Mouse (Mus musculus): ENCODE results near the gene Mcat. TPM values are rescaled to one million over a fixed set of nuclear protein-coding genes. Genes with fewer than 3 reads are reported as not detected.

Mcat gene
- polyA plus RNA-seq, 1 experiment from 2014 or later = 33.4 TPM

DNA sequence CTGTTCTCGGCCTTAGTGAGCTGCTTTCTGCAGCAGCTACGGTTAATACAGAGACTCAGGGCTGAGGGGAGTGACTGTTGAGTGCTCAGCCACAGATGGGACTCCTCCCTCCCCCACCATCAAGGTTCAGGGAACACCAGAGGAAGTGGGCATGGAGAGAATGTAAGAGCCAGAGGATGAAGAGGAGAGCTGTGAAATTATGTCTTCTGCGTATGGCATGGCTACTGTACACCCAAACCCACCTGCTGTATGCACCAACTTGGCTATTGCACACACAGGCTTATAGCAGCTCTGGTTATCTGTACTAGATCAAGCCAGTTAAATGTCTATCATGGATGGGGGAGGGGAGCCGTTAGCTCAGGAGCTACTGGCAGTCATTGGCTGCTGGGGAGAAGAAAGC lies 37.6 kb upstream of the Mcat start:
- no peak overlapping the region for H3K27ac ChIP-seq (replicated peaks in 1 of 2; ENCODE audit: control insufficient read depth in 1 of 2, insufficient read depth in 1 of 2, low read depth in 2 of 2, low read length in 2 of 2)
- H3K36me3 ChIP-seq (ENCODE audit: control insufficient read depth, insufficient read depth, low read length) = no peaks in the 10 kb centered on the region
- H3K4me1 ChIP-seq (ENCODE audit: control insufficient read depth in 2 of 2, insufficient read depth in 2 of 2, low read length in 2 of 2) = peaks cover 2 to 3% of the 10 kb centered on the region in 2 experiments; a peak in 1 of 4 replicates
- no peaks in the 10 kb centered on the region for H3K27me3 ChIP-seq (ENCODE audit: control insufficient read depth, insufficient read depth, low read length)
- no peak overlapping the region for H3K4me2 ChIP-seq (ENCODE audit: low read length)
- WGBS = 66% methylated on average over 4 of the region's 4 CpGs
- ATAC-seq (ENCODE audit: insufficient number of reproducible peaks, insufficient read depth, low FRiP score, low read depth) = no peak
- no peak overlapping the region for H3K9ac ChIP-seq (ENCODE audit: low read length)
- no peaks in the 10 kb centered on the region for H3K9me3 ChIP-seq (ENCODE audit: control insufficient read depth, low read length)
- H3K4me3 ChIP-seq (ENCODE audit: control insufficient read depth in 1 of 2, insufficient read depth in 1 of 2, low read depth in 1 of 2, low read length in 2 of 2) = no peak overlapping the region

DNA sequence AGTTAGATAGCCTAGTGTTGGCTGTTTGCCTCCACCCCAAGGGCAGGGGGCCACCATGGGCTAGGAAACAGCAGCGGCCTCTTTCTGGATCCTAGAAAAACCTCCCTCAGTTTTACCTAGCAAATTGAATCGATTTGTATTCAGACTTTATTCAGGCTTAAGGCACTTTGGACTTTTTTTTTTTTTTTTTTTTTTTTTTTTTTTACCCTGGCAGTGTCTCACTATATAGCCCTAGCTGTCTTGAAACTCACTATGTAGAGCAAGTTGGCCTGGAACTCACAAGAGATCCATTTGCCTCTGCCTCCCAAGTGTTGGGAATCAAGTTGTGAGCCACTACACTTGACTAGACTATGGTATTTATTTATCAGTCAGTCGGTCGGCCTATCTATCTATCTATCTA lies 33.2 kb upstream of the Mcat start:
- Histone ChIP-seq H3K9me3 (ENCODE audit: control insufficient read depth, low read length) (no peaks in the 10 kb centered on the region), H3K27ac (replicated peaks in 1 of 2; ENCODE audit: control insufficient read depth in 1 of 2, insufficient read depth in 1 of 2, low read depth in 2 of 2, low read length in 2 of 2) (no peak overlapping the region), H3K9ac (ENCODE audit: low read length) (no peak overlapping the region), H3K36me3 (ENCODE audit: control insufficient read depth, insufficient read depth, low read length) (no peaks in the 10 kb centered on the region), H3K4me3 (ENCODE audit: control insufficient read depth in 1 of 2, insufficient read depth in 1 of 2, low read depth in 1 of 2, low read length in 2 of 2) (no peak overlapping the region), H3K27me3 (ENCODE audit: control insufficient read depth, insufficient read depth, low read length) (no peaks in the 10 kb centered on the region), H3K4me1 (ENCODE audit: control insufficient read depth in 2 of 2, insufficient read depth in 2 of 2, low read length in 2 of 2) (peaks cover 18 to 21% of the 10 kb centered on the region in 2 experiments), H3K4me2 (ENCODE audit: low read length) (no peak overlapping the region)
- 78% methylated on average over 4 of the region's 4 CpGs for WGBS
- ATAC-seq (ENCODE audit: insufficient number of reproducible peaks, insufficient read depth, low FRiP score, low read depth) = no peak

DNA sequence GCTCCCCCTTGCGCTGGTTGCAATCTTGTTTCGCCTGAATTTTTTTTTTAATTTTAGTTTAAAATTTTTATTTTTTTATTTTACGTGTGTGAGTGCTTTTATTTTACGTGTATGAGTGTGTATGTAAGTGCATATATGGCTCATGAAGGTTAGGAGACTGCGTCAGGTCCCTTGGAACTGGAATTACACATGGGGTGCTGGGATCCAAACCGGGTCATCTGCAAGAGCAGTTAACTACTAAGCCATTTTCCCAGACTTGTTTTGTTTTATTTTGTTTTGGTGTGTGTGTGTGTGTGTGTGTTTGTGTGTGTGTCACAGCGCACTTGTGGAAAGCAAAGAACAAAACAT lies 31.8 kb upstream of the Mcat start:
- peaks cover 18 to 21% of the 10 kb centered on the region in 2 experiments for H3K4me1 ChIP-seq (ENCODE audit: control insufficient read depth in 2 of 2, insufficient read depth in 2 of 2, low read length in 2 of 2)
- H3K27ac ChIP-seq (replicated peaks in 1 of 2; ENCODE audit: control insufficient read depth in 1 of 2, insufficient read depth in 1 of 2, low read depth in 2 of 2, low read length in 2 of 2) = 0 out of 4 replicates have a peak overlapping the region, but pooled peaks of 1 of the 2 experiments have one; percentile 21
- ATAC-seq (ENCODE audit: insufficient number of reproducible peaks, insufficient read depth, low FRiP score, low read depth) = no peak
- peak overlapping the region; percentile 80 for H3K9ac ChIP-seq (ENCODE audit: low read length)
- H3K4me3 ChIP-seq (ENCODE audit: control insufficient read depth in 1 of 2, insufficient read depth in 1 of 2, low read depth in 1 of 2, low read length in 2 of 2) = peak overlapping the region; percentile 76 to 83
- H3K4me2 ChIP-seq (ENCODE audit: low read length) = peak overlapping the region; percentile 88
- no peaks in the 10 kb centered on the region for H3K9me3 ChIP-seq (ENCODE audit: control insufficient read depth, low read length)
- WGBS = 36% methylated on average over 7 of the region's 7 CpGs
- H3K36me3 ChIP-seq (ENCODE audit: control insufficient read depth, insufficient read depth, low read length) = no peaks in the 10 kb centered on the region
- no peaks in the 10 kb centered on the region for H3K27me3 ChIP-seq (ENCODE audit: control insufficient read depth, insufficient read depth, low read length)

DNA sequence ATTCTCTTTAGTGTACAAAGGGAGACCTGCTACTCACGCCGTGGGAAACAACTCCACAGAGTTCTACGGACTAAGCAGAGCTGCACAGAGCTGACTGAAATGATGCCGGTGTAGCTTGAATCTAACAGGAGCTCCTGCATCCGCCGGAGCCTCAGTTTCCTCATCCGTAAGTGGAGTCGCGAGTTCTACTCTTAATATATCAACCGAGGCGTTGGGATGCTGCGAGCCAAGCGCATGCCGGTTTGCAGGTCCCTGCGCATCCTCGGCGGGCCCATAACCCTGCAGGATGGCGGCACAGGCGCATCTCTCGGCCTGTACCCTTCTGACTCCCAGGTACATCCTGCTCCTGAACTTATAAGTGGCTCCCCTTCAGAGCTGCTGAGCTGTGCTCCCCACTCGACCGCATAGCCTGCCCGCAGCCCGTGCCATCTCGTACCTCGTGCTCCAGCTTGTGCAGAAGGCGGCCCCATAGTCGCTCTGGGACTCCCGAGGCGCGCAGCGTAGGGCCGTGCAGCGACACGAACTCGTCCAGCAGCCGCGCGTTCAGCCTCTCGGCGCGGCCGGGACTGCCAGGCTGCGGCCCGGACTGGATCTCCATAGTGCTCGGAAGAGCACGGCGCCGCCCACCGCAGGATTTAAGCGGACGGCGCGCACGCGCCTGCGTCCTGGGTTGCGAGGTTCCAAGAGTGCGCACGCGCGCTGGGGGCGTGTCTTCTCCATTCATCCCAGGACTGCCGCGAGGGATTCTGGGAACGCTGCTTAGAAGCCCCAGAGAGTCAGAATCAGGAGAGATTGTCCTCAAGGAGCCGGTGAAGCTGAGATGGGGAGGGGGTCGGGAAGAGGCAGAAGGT lies 31.2 kb upstream of the Mcat start, which contains the start of gene Ttll12:
Gene Ttll12 (minus strand): TSS at position 645 of the 851 bp plus-strand sequence.
- under 1% methylated on average over 68 of the region's 68 CpGs for WGBS
- H3K4me1 ChIP-seq (ENCODE audit: control insufficient read depth in 2 of 2, insufficient read depth in 2 of 2, low read length in 2 of 2) = peaks cover 18 to 21% of the 10 kb centered on the region in 2 experiments
- no peaks in the 10 kb centered on the region for H3K36me3 ChIP-seq (ENCODE audit: control insufficient read depth, insufficient read depth, low read length)
- 0 out of 4 replicates have a peak within 1 kb of the TSS, but pooled peaks of 1 of the 2 experiments have one; percentile 21 for H3K27ac ChIP-seq (replicated peaks in 1 of 2; ENCODE audit: control insufficient read depth in 1 of 2, insufficient read depth in 1 of 2, low read depth in 2 of 2, low read length in 2 of 2)
- peak within 1 kb of the TSS; percentile 88 for H3K4me2 ChIP-seq (ENCODE audit: low read length)
- H3K9ac ChIP-seq (ENCODE audit: low read length) = peak within 1 kb of the TSS; percentile 80
- H3K27me3 ChIP-seq (ENCODE audit: control insufficient read depth, insufficient read depth, low read length) = no peaks in the 10 kb centered on the region
- H3K9me3 ChIP-seq (ENCODE audit: control insufficient read depth, low read length) = no peaks in the 10 kb centered on the region
- ATAC-seq (ENCODE audit: insufficient number of reproducible peaks, insufficient read depth, low FRiP score, low read depth) = peak; percentile 87
- H3K4me3 ChIP-seq (ENCODE audit: control insufficient read depth in 1 of 2, insufficient read depth in 1 of 2, low read depth in 1 of 2, low read length in 2 of 2) = peak within 1 kb of the TSS; percentile 76 to 83

DNA sequence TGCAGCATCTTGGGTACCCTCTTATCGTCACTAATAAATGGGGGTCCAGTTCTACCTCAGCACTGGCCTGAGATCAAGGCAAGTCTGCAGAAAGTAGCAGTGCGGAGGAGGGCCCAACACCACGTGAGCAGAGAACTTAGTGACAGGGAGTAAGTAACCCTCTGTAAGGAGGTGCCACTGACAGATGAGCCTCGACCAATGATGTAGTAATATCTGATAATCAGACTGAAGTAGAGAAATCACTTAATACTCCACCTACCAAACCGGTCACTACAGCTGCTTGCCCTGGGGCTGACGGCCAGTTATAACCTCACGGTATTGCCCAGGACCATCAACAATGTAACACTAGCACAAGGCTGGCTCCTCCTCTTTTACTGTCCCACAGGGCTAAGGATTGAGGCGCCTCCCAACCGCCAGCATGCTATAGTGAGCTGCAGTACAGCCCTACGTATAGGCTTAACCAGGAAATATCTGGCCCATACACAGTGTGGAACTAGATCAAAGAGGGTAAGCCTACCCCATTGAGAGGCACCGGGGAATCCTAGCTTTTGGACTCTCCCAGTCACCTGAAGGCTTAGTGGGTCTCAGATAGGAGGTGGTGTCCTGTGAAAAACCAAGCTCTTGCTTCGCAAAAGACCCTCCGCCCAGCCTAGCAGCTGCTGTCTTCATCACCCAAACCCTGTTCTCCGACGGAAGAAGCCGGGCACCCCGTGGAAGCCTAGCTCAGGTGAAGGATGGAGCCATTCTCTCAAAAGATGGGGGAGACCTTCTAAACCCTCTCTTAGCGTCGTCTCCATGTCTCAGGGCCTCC lies 30.3 kb upstream of the Mcat start:
- H3K9ac ChIP-seq (ENCODE audit: low read length) = peak overlapping the region; percentile 80
- no peaks in the 10 kb centered on the region for H3K36me3 ChIP-seq (ENCODE audit: control insufficient read depth, insufficient read depth, low read length)
- no peaks in the 10 kb centered on the region for H3K27me3 ChIP-seq (ENCODE audit: control insufficient read depth, insufficient read depth, low read length)
- 12% methylated on average over 19 of the region's 19 CpGs for whole genome bisulfite sequencing
- H3K4me1 ChIP-seq (ENCODE audit: control insufficient read depth in 2 of 2, insufficient read depth in 2 of 2, low read length in 2 of 2) = peaks cover 18 to 21% of the 10 kb centered on the region in 2 experiments
- no peaks in the 10 kb centered on the region for H3K9me3 ChIP-seq (ENCODE audit: control insufficient read depth, low read length)
- H3K4me2 ChIP-seq (ENCODE audit: low read length) = peak overlapping the region; percentile 88
- ATAC-seq (ENCODE audit: insufficient number of reproducible peaks, insufficient read depth, low FRiP score, low read depth) = no peak
- H3K4me3 ChIP-seq (ENCODE audit: control insufficient read depth in 1 of 2, insufficient read depth in 1 of 2, low read depth in 1 of 2, low read length in 2 of 2) = peak overlapping the region; percentile 76 to 83
- H3K27ac ChIP-seq (replicated peaks in 1 of 2; ENCODE audit: control insufficient read depth in 1 of 2, insufficient read depth in 1 of 2, low read depth in 2 of 2, low read length in 2 of 2) = no peak overlapping the region

DNA sequence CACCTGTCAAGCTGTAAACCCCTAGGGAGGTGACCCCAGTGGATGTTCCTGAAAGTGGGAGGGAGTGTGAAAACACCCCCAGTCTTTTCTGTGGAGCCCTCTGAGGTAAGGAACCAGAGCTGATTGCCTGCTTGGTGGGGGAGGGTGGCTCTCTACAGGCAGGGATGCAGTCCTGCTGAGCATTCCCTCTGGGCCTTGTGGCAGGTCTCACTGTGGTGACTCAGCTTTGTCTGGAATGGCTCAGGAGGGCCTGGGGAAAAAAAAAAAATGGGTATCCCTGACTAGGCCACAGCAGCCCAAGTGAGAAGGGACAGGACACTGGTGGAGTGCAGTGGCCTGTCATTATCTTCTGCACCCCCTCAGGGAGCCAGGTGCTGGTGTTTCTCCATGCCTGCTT lies 29.6 kb upstream of the Mcat start:
- 0 out of 2 replicates have a peak, but pooled peaks have one; percentile 1 for ATAC-seq (ENCODE audit: insufficient number of reproducible peaks, insufficient read depth, low FRiP score, low read depth)
- H3K4me2 ChIP-seq (ENCODE audit: low read length) = peak overlapping the region; percentile 88

More for the DNA sequence above, 29.6 kb upstream of the Mcat start:
- H3K36me3 ChIP-seq (ENCODE audit: control insufficient read depth, insufficient read depth, low read length) = 0 out of 2 replicates have a peak, but pooled peaks cover 5% of the 10 kb centered on the region
- H3K27ac ChIP-seq (replicated peaks in 1 of 2; ENCODE audit: control insufficient read depth in 1 of 2, insufficient read depth in 1 of 2, low read depth in 2 of 2, low read length in 2 of 2) = 0 out of 4 replicates have a peak overlapping the region, but pooled peaks of 1 of the 2 experiments have one; percentile 10
- H3K9ac ChIP-seq (ENCODE audit: low read length) = 0 out of 2 replicates have a peak overlapping the region, but pooled peaks have one; percentile 4
- no peaks in the 10 kb centered on the region for H3K27me3 ChIP-seq (ENCODE audit: control insufficient read depth, insufficient read depth, low read length)
- H3K4me3 ChIP-seq (ENCODE audit: control insufficient read depth in 1 of 2, insufficient read depth in 1 of 2, low read depth in 1 of 2, low read length in 2 of 2) = no peak overlapping the region
- no peaks in the 10 kb centered on the region for H3K9me3 ChIP-seq (ENCODE audit: control insufficient read depth, low read length)
- H3K4me1 ChIP-seq (ENCODE audit: control insufficient read depth in 2 of 2, insufficient read depth in 2 of 2, low read length in 2 of 2) = peaks cover 18 to 21% of the 10 kb centered on the region in 2 experiments

All from heart, embryonic 14.5 days (tissue).